Mouse (Mus musculus) right cerebral cortex, postnatal 14 days (tissue): ENCODE results near the gene Stk11.

ENCODE experiments used
- DNase-seq: peaks from one replicate; pipeline ENCODE4 v3.0.0; 2022

Stk11 gene

DNA sequence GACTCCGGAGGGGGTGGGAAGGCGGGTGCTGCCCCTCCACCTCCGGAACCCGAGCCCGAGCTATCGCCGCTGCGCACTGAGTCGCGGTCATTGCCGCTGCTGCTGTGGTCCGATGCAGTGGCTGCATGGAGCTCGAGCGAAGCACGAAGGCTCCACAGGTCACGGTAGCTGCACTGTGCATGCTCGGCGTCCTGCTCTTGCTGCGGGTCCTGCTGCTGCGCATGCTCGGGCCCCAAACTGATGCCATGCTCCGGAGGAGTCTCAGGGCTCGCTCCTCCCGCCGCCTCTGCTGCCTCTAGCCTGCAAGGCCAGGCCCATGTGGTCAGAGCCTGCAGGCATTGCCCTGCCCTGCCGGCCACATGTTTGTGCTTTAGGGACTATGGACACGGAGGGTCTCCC, 16.3 kb downstream of the Stk11 start:
- no peak for DNase-seq

DNA sequence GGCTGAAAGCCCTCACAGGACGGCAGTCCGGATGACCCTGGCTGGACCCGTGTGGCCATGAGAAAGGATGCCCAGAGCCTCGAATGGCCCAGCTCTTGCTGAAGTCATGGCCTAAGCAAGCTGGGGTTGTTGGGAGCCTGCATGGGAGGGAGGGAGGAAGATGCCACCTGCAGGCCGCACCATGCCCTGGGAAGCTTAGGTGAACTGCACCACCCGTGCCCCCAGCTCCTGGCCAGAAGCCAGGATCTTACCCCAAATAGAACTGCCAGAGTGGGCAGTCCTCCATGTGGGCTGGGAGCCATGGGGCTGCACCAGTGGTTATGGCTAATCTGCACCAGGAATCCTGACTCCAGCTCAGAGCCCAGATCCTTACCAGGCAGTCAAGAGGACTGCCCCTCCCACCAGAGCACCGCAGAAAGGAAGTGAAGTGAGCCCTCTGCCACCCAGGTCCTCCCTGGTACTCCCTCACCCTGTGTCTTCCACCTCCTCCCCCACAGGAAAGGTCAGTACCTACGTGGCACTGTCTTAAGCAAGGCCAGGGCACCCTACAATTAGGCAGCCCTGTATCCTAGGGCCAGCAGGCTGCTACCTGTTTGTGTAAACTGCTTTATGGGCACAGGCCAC, 17.7 kb downstream of the Stk11 start:
- peak; percentile 35 for DNase-seq

DNA sequence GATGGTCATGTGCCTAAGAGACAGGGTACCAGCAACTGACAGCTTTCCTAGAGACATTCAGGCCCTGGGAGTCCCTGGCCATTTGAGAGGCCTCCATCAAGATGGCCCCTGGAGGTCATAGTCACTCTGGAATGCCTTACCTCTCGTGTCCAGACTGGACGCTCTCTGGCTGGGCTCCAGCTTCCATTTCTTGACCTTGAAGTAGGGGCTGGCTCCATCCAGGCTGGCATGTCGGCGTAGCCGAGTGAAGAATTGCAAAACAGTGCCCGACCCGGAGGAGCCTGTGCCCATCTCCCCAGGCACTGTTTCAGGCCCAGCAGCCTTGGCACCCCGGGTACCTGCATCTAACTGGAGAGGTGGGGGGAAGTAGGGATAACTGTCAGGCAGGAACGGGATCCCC, 18.8 kb downstream of the Stk11 start:
- DNase-seq = peak; percentile 22

DNA sequence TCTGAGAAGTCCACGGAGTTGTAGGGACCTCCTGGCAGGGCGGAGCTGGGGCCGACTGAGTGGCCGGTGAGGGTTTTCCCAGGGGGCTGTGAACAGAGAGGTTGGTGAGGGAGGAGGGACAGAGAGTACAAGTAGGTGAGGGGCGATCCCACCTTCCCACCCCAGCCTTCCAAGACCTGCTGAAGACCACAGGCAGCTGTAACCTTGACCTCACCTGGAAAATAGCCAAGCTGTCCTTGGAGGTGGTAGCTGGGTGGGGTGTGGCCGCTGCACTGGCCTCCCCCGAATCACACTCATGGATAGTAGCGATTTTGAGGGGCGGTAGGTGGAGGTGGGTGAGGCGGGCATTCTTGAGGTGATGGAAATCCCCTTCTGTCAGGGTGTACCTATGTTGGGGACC, 19.6 kb downstream of the Stk11 start:
- no peak for DNase-seq

DNA sequence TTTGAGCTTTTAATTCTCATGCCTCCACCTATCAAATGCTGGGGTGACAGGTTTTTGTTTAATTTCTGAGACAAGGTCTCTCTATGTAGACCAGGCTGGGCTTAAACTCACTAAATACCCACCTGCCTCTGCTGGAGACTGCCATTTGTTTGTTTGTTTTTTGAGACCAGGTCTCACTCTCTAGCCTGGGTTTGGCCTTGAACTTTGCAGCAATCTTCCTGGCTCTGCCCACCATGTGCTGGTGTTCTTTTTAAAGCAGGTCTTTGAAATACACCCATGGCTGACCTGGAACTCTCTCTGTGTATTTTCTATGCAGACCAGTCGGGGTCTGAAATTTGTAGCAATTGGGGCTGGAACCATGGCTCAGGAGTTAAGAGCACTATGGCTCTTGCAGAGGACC, 20.0 kb downstream of the Stk11 start:
- DNase-seq = no peak

DNA sequence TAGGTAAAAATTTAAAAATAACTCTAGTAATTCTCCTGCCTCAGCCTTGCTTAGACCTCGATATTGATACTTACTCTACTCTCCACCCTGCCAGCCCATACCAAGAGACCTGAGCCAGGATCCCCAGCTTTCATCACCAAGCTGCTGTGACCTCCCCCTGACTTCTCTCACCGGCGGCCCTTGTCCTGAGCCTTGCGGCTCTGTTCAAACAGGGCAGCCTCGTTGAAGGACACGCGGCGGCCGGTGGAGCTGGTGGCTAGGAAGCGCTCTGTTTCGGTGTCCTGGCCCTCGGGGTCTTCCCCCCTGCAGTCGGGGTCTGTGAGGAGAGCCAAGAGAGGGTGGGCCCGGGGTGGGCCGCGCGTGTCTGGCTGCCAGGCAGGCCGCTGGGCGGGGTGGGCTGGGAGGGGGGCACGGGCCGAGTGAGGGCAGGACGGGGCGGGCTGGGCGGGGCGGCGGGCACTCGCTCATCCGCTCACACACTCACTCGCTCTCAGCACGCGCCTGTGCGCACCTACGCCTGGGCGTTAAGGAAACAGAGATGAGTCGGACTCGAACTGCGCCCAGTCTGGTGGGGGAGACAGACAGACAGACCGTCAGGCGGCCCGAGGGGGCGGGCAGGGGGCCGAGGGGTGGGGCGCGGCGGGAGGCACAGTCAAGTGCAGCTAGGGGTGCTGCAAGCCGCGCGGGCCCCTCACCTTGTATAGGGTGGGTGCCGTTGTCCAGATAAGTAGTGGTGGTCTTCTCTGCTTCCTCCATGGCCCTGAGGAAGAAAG, 20.8 kb downstream of the Stk11 start:
- peak; percentile 11 for DNase-seq

DNA sequence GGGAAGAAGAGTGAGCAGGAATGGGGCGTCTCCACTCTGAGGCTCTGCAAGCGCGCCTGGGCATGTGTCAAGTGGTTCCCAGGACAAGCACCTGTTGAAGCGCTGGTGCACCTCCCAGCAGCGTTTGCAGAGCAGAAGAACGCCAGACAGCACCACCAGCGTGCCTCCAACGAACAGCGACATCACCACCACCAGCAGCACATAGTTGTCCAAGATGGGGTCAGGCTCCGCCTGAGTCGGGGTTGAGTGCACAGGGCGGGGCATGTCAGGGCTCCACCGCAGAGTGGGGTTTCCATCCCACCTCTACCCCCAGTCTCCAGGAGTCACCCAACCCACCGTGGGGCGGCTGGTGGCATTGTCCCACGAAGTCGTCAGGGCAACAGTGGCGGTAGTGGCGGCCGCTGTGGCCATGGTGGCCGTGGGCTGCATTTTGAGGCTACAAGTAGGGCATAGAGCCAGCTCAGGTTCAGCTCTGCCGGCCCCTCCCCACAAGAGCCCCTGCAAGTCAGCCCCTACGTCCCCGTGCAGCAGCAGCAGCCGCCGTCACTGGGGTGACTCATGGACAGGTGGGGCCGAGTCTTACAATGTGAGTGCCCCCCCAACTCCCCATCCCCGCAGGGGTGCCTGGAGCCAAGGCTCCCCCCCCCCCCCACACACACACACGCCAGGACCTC, 21.5 kb downstream of the Stk11 start:
- peak; percentile 61 for DNase-seq

DNA sequence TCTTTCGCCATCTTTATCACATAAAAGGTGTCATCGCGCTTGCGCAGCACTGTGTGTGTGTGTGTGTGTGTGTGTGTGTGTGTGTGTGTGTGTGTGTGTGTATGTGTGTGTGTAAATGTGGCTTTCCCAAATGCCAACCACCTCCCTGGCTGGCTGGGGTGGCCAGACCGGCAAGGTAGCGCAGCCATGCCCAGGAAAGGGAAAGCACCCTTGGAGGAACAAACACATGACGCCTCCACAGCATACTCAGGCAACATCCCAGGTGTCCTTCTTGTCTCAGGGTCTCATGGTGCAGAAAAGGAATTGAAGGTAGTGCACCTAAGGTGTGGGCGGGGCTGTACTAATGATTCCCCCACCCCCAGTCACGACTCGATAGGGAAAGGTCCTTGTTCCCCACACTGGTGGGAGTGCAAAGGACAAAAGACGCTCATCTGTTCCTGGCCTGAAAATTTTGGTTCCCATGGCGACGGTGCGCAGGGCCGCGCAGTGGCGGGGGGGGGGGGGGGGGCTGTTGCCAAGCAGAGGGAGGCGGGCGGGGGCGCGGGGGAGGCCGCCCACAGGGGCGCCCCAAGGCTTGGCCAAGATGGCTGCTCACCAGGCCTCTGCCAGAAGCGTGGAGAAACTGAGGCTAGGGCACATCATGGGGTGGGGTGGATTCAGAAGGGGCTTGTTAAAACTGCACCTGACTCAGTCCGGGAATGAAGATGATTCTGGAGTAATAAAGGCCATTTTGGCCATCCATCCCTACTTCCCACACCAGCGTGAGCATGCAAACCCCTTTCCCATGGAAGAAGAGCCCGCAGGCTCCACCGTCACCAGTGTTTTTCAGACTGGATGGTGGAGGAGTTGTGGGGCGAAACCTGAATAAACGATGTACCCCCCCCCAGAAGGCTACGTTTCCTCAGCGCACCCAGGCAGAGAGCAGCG, 22.3 kb downstream of the Stk11 start:
- peak; percentile 61 for DNase-seq

DNA sequence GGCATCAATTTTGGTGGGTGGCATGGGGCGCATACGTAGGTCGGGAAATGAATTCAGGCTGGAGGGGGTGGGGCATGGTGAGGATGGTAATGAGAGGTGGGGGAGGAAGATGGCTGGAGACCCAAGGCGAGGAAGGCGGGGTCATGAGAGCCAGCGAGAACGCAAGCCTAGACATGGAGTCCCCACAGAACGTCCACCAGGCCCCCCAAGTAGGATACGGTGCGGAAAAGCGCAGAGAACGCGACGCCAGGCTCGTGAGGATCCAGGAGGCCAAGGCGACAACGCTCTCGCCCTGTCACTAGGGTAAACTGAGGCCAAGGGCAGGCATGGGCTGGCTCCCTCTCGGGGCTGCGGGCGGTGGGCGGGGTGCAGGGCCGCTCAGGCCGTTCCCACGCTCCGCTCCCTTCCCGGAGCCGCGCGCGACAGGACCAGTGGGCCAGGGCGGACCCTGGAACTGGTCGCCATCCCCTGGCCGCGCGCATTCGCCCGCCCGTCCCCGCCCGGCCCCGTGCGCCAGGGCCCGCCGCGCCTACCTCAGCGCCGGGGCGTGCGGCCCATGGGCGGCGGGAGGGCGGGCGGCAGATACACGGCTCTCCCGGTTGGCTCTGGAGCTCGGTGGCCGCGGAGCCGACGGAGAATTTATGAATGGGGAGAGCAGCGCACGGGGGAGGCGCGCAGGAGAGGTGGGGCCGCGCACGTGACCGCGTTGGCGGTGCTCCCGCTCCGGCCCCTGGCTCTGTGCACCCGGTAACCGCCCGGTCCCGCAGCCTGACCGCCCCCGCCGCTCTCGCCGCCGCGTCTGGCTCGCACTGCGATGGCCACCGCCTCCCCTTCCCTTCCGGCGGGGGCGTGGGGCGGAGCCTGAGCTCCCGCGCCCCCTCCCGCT, 23.2 kb downstream of the Stk11 start, which contains the start of gene Atp5d:
Gene Atp5d, plus strand, starts transcription at position 80 of the 886 bp plus-strand sequence.
- DNase-seq = peak; percentile 80

DNA sequence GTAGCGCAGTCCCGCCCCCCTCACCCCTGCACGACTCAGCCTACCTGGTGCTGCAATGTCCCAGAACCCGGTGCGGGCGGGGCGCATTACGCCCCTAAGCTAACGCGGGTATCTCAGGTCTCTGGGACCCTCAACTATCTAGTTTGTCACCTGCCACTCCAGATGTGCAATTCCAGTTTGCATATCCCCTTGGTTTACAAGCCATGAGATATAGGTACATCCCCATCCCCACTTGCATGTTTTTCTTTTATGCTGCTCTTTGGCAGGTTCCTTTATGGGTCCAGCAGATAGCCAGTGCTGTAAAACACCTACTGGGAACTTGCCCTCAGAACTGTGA, 23.8 kb downstream of the Stk11 start:
- DNase-seq = no peak

DNA sequence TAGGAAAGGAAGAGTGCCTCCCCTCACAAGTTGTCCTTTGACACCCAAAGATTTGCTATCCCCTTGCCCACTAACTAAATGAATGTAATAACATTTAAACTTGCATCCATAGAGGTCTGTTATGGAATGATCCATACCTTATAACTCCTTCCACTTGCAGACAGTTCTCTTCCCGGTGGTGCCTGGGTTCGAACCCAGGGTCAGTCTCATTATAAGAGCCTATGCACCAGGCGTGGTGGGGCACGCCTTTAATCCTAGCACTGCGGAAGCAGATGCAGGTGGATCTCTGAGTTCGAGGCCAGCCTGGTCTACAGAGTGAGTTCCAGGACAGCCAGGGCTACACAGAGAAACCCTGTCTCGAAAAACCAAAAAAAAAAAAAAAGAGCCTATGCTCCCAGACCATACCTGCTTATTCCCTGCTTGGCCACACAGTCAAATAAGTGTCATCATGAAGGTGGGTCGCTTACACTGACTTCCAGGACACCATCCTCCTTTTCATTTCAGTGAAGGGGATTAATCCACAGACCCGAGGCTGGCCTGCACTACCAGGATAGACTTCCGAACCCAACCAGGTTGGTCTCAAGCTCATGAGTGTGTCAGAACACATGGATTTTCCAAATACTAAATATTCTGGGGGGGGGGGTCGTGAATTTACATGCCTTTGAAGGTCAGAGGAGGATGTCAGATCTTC, 24.5 kb downstream of the Stk11 start:
- no peak for DNase-seq

DNA sequence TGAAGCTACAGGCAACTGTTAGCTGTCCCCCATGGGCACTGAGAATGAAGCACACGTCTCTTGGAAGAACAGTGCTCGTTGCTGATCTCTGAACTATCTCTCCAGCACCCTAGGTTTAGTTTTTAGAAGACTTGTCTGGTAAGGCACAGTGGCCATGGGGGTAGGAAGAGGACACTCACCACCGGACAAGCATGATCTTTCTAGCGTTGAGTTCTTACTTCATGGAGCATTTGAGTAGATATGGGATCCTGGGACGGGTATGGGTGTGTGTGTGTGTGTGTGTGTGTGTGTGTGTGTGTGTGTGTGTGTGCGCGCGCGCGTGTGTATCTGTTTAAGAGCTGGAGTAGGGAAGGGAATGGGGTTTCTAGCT, 25.0 kb downstream of the Stk11 start, which contains the start of gene Cbarp:
Gene Cbarp, minus strand, starts transcription at position 170 of the 370 bp plus-strand sequence.
- no peak for DNase-seq

DNA sequence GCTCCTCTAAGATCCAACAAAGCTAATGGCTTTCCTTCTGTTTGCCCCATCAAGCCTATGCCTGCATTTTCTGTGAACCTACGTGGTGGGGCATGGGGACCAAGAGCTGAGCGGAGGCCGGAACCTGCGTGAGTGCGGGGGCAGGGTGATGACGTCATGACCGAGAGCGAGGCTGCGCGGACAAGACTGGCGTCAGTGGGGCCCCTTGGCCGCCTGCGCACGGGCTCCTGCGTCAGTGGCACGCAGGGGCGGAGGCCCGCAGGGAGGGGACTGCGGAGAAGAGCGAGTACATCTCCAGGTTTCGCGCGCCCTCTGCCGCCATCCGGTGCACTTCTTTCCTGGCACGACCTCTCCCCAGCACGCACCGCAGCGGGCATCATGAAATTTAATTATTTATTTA, 25.6 kb downstream of the Stk11 start:
- peak; percentile 97 for DNase-seq

DNA sequence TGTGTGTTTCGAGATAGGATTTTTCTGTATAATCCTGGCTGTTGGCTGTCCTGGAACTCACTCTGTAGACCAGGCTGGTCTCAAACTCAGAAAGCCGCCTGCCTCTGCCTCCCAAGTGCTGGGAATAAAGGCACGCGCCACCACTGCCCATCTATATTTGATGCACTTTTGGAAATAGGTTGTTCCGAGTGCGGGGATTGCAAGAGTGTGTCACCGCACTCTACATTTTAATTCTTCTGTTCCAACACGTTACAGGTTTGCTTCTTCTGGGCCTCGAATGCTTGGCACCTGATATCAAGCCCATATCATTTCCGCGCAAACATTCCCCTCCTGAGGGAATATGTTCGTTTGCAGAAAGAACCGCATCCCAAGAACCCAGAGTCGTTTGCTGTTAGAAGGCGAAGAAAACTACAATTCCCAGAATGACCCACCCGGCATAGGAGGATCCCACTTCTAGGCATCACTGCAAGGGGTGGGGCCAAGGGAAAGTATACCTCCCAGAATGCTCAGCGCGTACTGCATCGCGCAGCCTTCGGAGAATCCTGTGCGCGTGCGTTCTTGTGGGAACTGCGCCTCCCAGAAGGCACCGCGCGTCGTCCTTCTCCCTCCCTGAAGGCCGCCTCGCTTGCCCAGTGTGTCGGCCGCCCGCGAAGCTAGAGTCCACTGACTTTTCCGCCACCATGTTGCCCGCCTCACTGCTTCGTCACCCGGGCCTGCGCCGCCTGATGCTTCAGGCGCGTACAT, 26.4 kb downstream of the Stk11 start:
- peak; percentile 90 for DNase-seq

DNA sequence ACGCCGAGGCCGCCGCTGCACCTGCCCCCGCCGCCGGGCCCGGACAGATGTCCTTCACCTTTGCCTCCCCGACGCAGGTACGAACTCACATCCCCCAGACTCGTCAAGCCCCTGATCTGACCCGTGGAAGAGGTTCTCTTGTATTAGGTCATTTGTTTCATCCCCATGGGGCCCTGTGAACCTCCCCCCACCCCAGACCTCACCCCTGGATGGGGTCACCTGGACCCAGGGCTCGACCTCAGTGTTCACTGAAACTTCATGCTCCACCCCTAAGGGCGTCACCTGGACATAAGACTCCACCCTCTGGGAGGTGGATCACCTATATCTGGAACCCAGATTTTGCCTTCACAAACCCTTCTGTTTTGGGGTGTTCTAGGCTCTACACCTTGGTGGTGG, 26.9 kb downstream of the Stk11 start:
- no peak for DNase-seq

DNA sequence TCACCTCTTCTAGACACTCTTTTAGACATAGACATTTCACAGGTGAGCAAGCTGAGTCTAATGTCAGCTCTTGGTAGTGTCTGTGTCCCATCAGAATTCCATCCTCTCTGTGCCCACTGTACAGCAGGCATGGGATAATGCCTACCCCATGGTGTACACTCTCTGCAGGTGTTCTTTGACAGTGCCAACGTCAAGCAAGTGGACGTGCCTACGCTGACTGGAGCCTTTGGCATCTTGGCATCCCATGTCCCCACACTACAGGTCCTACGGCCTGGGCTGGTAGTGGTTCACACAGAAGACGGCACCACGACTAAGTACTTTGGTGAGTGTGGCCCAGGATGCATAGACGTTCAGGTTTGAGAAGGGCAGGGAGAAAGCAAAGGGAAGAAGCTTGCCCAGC, 28.1 kb downstream of the Stk11 start:
- DNase-seq = no peak

DNA sequence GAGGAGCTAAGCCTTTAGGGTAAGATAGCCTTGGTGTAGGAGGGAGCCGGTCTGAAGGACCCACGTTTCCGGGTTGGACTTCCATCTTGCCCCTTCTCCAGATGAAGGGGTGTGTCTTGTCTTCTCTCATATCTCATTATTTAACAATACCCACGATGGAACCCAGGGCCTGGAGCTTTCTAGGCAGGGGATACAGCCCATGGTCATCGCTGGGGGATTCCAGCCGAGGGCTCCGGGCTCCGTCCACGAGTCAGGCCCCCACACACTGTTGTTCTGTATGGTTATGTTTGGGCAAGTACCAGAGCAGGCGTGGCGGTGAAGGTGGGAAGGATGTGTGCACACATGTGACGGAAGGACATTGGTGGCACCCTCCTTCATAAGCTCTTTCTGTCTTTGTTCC, 28.6 kb downstream of the Stk11 start:
- DNase-seq = no peak

DNA sequence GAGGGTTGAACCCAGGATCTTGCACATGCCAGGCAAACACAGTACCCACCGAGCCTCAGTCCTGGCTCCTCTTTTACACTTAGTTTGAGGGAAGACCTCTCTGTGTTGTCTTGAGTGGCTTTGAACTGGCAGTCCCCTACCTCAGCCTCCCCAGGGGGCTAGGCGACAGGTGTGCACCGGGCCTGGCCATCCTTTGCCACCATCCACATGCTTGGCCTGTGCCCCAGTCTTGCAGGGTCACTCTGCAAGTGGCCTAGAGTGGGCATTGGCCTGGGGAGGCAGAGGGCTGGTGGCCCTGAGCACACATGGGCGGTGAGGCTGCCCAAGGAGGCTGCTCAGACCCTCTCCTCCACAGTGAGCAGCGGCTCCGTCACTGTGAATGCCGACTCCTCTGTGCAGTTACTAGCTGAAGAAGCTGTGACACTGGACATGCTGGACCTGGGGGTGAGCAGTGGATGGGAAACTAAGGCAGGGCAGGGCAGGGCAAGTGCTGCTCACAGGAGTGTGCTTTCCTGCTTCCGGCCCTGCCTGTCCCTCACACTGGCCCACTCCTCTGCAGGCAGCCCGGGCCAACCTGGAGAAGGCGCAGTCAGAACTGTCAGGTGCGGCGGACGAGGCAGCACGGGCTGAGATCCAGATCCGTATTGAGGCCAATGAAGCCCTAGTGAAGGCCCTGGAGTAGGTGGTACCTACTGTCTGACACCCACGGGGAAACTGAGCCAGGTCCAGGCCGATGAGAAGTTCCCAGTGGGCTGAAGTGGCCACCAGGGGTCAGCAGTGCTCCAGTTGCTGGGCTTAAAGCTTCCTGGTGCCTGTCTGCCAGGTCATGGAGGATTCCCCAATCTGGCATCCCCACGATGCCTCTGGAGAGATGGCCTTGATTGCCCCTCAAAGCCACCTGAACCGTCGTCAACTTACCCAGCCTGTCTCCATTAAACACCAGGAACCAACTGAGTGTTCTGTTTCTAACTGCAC, 29.5 kb downstream of the Stk11 start:
- DNase-seq = peak; percentile 80

DNA sequence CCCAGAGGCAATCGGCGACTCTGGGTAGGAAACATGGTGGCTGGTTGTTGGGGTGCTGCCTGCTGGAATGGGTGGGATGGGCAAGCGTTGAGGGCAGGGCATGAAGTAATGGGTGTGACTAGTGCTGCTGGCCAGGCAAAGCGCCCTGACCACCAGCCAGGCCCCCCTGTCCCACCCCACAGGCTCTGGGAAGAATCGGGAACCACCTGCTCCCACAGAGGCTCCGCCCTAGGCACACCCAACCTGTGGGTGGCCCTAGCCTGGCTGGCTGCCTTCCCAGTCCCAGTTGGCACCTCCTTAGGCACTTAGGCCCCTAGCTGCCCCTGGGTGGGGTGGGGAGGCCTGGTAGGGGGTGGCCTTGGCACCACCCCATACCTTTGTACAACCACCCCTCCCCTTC, 30.3 kb downstream of the Stk11 start:
- DNase-seq = peak; percentile 37
